Mouse (Mus musculus) stomach, postnatal 0 days (tissue): Measurements from ENCODE around the gene Spats2l.

ENCODE experiments used
- CTCF ChIP-seq: IDR thresholded peaks from 2 replicates; pipeline ENCODE4 v1.5.1; 2016; ENCODE audit warnings: antibody characterized with exemption, low read depth, mild to moderate bottlenecking, moderate library complexity
- EP300 ChIP-seq: optimal IDR thresholded peaks from 2 replicates; pipeline ENCODE3; 2016; ENCODE audit warnings: antibody characterized with exemption

- TF ChIP-seq CTCF (no peak), EP300 (no peak)
Measured at GRCm38 (mm10) chr1:57852562-57853271, 78.8 kb downstream of the Spats2l start.
